ENCODE assay signal across 8 mouse cellular contexts in genomic region chr1:153401765-153402164, GRCm38 (mm10). TPM values are rescaled to one million over a fixed set of nuclear protein-coding genes. Genes with fewer than 3 reads are reported as not detected.
DNase-seq lines count a peak whose midpoint lies in the region; ATAC-seq and TF ChIP-seq lines count a peak whose summit lies in the region.

No protein-coding gene starts in this region.

- no peak overlapping the region for H3K27ac ChIP-seq in heart, adult 2 months
- H3K27ac ChIP-seq in liver, adult 2 months (replicated peaks; ENCODE audit: insufficient read depth, low read depth, low read length), result no peak overlapping the region

- TF ChIP-seq EP300 in heart, adult 2 months (IDR thresholded peaks at IDR 0.05; ENCODE audit: insufficient read depth, low read depth, low read length), result peak; percentile 31; the same call in 1 of the 2 replicates

- peak; percentile 83 for ATAC-seq in monocyte, adult 5-6 weeks (replicated peaks; ENCODE audit: insufficient number of reproducible peaks, low FRiP score, low TSS enrichment, poor library complexity, severe bottlenecking)

- DNase-seq in CD4-positive, CD25-positive, alpha-beta regulatory T cell, adult 2 months (ENCODE audit: low read depth, low spot score), result peak; percentile 70
- DNase-seq in adrenal gland, adult 2 months, result peak; percentile 71
- DNase-seq in embryo, embryonic 11.5 days (ENCODE audit: low read depth, low spot score), result peak; percentile 65
- DNase-seq in heart, adult 2 months, result peak; percentile 61 to 75
- peak; percentile 44 for DNase-seq in kidney, adult 9 months
- DNase-seq in liver, adult 2 months (ENCODE audit: extremely low read depth, low read depth, low spot score), result peak; percentile 32
- peak; percentile 82 for DNase-seq in testis, postnatal 10 days (ENCODE audit: low spot score)

- H3K36me3 ChIP-seq in heart, adult 2 months (ENCODE audit: control insufficient read depth, insufficient read depth, low read length), result no peaks in the 10 kb centered on the region
- H3K36me3 ChIP-seq in liver, adult 2 months (ENCODE audit: control insufficient read depth, insufficient read depth, low read length), result no peaks in the 10 kb centered on the region

- TF ChIP-seq CTCF in heart, adult 2 months (IDR thresholded peaks at IDR 0.05), result peak; percentile 92
- TF ChIP-seq CTCF in liver, adult 2 months (IDR thresholded peaks at IDR 0.05; ENCODE audit: low read depth, low read length), result peak; percentile 85

- no peak overlapping the region for H3K9ac ChIP-seq in heart, adult 2 months (ENCODE audit: low read depth, low read length)
- no peak overlapping the region for H3K9ac ChIP-seq in liver, adult 2 months (ENCODE audit: low read depth, low read length)

- intact Hi-C loops in heart, adult 2 months (cut with DNase I), result loop anchor here (5.0 kb wide), 1 partner anchor 609 kb away; no protein-coding TSS in a partner anchor

- WGBS in heart, adult 2 months, result 2% methylated on average over 7 of the region's 7 CpGs
- 2% methylated on average over 7 of the region's 7 CpGs for WGBS in liver, adult 2 months

- no peak overlapping the region for H3K4me3 ChIP-seq in heart, adult 2 months
- no peak overlapping the region for H3K4me3 ChIP-seq in liver, adult 2 months (ENCODE audit: insufficient read depth, low read depth, low read length)

- no peaks in the 10 kb centered on the region for H3K79me2 ChIP-seq in heart, adult 2 months (replicated peaks; ENCODE audit: control insufficient read depth, insufficient read depth, low read length)
- no peaks in the 10 kb centered on the region for H3K79me2 ChIP-seq in liver, adult 2 months (ENCODE audit: control insufficient read depth, insufficient read depth, low read length)

- no peak for TF ChIP-seq POLR2A in heart, adult 2 months (IDR thresholded peaks at IDR 0.05; ENCODE audit: insufficient read depth, low read depth, low read length)
- no peak for TF ChIP-seq POLR2A in liver, adult 2 months (IDR thresholded peaks at IDR 0.05; ENCODE audit: extremely low read depth, insufficient read depth, low read length)

- no peaks in the 10 kb centered on the region for H3K27me3 ChIP-seq in heart, adult 2 months (ENCODE audit: control insufficient read depth, insufficient read depth, low read length)
- no peaks in the 10 kb centered on the region for H3K27me3 ChIP-seq in liver, adult 2 months (ENCODE audit: control insufficient read depth, insufficient read depth, low read length)

- H3K4me1 ChIP-seq in heart, adult 2 months (ENCODE audit: control insufficient read depth, insufficient read depth, low read length), result no peaks in the 10 kb centered on the region
- H3K4me1 ChIP-seq in liver, adult 2 months (ENCODE audit: control insufficient read depth, insufficient read depth, low read length), result no peaks in the 10 kb centered on the region; the same call in 1 of the 2 replicates

RNA-seq across cellular contexts. Expression of gene Shcbp1l, which starts 23.2 kb away (rescaled TPM):
- under 1 TPM; 0.14 to 0.45 TPM for total RNA-seq in adrenal gland, adult 2 months (2021)
- polyA plus RNA-seq in adrenal gland, adult 2 months (2012; rRNA removed), result 0.13 and 0.27 TPM in 2 replicates
- not detected for total RNA-seq in heart, adult 2 months (2021)
- 0.06 TPM in 1 of 2 replicates, not detected in the other for polyA plus RNA-seq in heart, adult 2 months (2012; rRNA removed)
- 0.27 TPM in 1 of 2 replicates, not detected in the other for total RNA-seq in liver, adult 2 months (2014; rRNA removed)
- not detected in 2 replicates for polyA plus RNA-seq in liver, adult 2 months (2012; rRNA removed)
- 0.64 to 1.1 TPM in 2 of 3 replicates, not detected in the other for total RNA-seq in monocyte, adult 5-6 weeks (2017)

Comparison
In these comparisons a context has a peak if more than half of its experiments do, and no peak if none do; other contexts are left out.
1. DNase-seq: peak in every context shown above with its lines; median percentile 82 in testis, postnatal 10 days; 71 in adrenal gland, adult 2 months; 70 in CD4-positive, CD25-positive, alpha-beta regulatory T cell, adult 2 months; 68 in heart, adult 2 months; 65 in embryo, embryonic 11.5 days; 44 in kidney, adult 9 months; 32 in liver, adult 2 months.